Mouse (Mus musculus): ENCODE measurements around the gene Il31. TPM values are rescaled to one million over a fixed set of nuclear protein-coding genes. Genes with fewer than 3 reads are reported as not detected.

The Il31 gene
- total RNA-seq, 2 experiments from 2014 or later: not detected

Other genes with a start within 250 kb of the Il31 start
- 0.07 TPM in 1 of 2 replicates, not detected in the other for gene Wdr66, start 237.4 kb downstream of the Il31 start, total RNA-seq (2015)
- not detected in 2 replicates for gene Wdr66, start 237.4 kb downstream of the Il31 start, total RNA-seq (2017)
- 16.3 and 20.0 TPM in 2 replicates for gene Bcl7a, start 145.7 kb downstream of the Il31 start, total RNA-seq (2015)
- 14.7 and 17.5 TPM in 2 replicates for gene Bcl7a, start 145.7 kb downstream of the Il31 start, total RNA-seq (2017)
- gene Mlxip, start 94.7 kb downstream of the Il31 start, total RNA-seq (2015): 32.6 TPM in 2 replicates
- 11.0 and 11.3 TPM in 2 replicates for gene Mlxip, start 94.7 kb downstream of the Il31 start, total RNA-seq (2017)
- gene Lrrc43, start 184 bp downstream of the Il31 start, total RNA-seq (2015): not detected in 2 replicates
- gene Lrrc43, start 184 bp downstream of the Il31 start, total RNA-seq (2017): not detected in 2 replicates
- 0.15 TPM in 1 of 2 replicates, not detected in the other for gene B3gnt4, start 21.0 kb upstream of the Il31 start, total RNA-seq (2015)
- gene B3gnt4, start 21.0 kb upstream of the Il31 start, total RNA-seq (2017): not detected in 2 replicates
- 32.8 and 50.5 TPM in 2 replicates for gene Diablo, start 34.7 kb upstream of the Il31 start, total RNA-seq (2015)
- gene Diablo, start 34.7 kb upstream of the Il31 start, total RNA-seq (2017): 49.0 and 53.3 TPM in 2 replicates
- gene Gm49027, start 36.0 kb upstream of the Il31 start, total RNA-seq (2015): 0.17 TPM in 1 of 2 replicates, not detected in the other
- 0.17 TPM in 1 of 2 replicates, not detected in the other for gene Gm49027, start 36.0 kb upstream of the Il31 start, total RNA-seq (2017)
- gene Vps33a, start 83.5 kb upstream of the Il31 start, total RNA-seq (2015): 16.4 and 17.7 TPM in 2 replicates
- 24.4 and 25.7 TPM in 2 replicates for gene Vps33a, start 83.5 kb upstream of the Il31 start, total RNA-seq (2017)
- gene Clip1, start 195.1 kb upstream of the Il31 start, total RNA-seq (2015): 45.7 and 46.4 TPM in 2 replicates
- 72.5 and 98.3 TPM in 2 replicates for gene Clip1, start 195.1 kb upstream of the Il31 start, total RNA-seq (2017)
- 50.8 and 52.0 TPM in 2 replicates for gene Zcchc8, start 231.6 kb upstream of the Il31 start, total RNA-seq (2015)
- gene Zcchc8, start 231.6 kb upstream of the Il31 start, total RNA-seq (2017): 103 and 131 TPM in 2 replicates

All from megakaryocyte progenitor cell, adult 5-6 weeks (primary cell).